Mouse (Mus musculus) forebrain, embryonic 10.5 days (tissue): ENCODE results near the gene Golgb1. TPM values are rescaled to one million over a fixed set of nuclear protein-coding genes. Genes with fewer than 3 reads are reported as not detected.

Source experiments
- DNase-seq: peaks from one replicate; pipeline ENCODE4 v3.0.0-alpha.2; 2017; ENCODE audit warnings: low spot score; ENCODE audit errors: extremely low spot score
- H3K27ac ChIP-seq: fragments of 300-500 bp; sonication (generic); 2 replicates; pipeline ENCODE4 v1.5.1; 2016; ENCODE audit warnings: mild to moderate bottlenecking
- H3K27me3 ChIP-seq: fragments of 300-500 bp; sonication (generic); 2 replicates; pipeline ENCODE4 v1.6.1; 2016; ENCODE audit warnings: mild to moderate bottlenecking; ENCODE audit not compliant: poor library complexity, severe bottlenecking
- H3K36me3 ChIP-seq: fragments of 300-500 bp; sonication (generic); replicated peaks from 2 replicates; pipeline ENCODE4 v1.6.1; 2016; ENCODE audit warnings: mild to moderate bottlenecking, moderate library complexity
- H3K4me1 ChIP-seq: fragments of 300-500 bp; sonication (generic); 2 replicates; pipeline ENCODE4 v1.6.1; 2016
- H3K4me3 ChIP-seq: fragments of 300-500 bp; sonication (generic); 2 replicates; pipeline ENCODE4 v1.5.1; 2016; ENCODE audit warnings: mild to moderate bottlenecking, moderate library complexity
- H3K9me3 ChIP-seq: fragments of 300-500 bp; sonication (generic); 2 replicates; pipeline ENCODE4 v1.6.1; 2016; ENCODE audit warnings: mild to moderate bottlenecking, moderate library complexity
- whole genome bisulfite sequencing: fragments of 180-500 bp; shearing (Covaris S2); methylation state at CpG from one replicate; pipeline ENCODE4 v1.1.7; 2016; 5-methylcytosine and 5-hydroxymethylcytosine counted together
- polyA plus RNA-seq: library from polyadenylated mRNA; unstranded; fragments of >200 nt; fragmentation: Nextera tagmentation; extraction: Ambion mirVana; gene quantifications from 2 replicates; pipeline ENCODE4 v1.2.1, GENCODE M21; 2016

Gene Golgb1
- polyA plus RNA-seq, 1 experiment from 2014 or later, result 76.2 TPM

GRCm38 (mm10) chr16:36979127-36979526, 104.2 kb downstream of the Golgb1 start:
- H3K9me3 ChIP-seq, result no peaks in the 10 kb centered on the region; the same call in 1 of the 2 replicates
- H3K4me1 ChIP-seq, result no peaks in the 10 kb centered on the region
- no peaks in the 10 kb centered on the region for H3K27me3 ChIP-seq
- H3K36me3 ChIP-seq, result no peaks in the 10 kb centered on the region
- H3K4me3 ChIP-seq, result no peak overlapping the region
- H3K27ac ChIP-seq, result no peak overlapping the region
- WGBS, result 97% methylated on average over 2 of the region's 2 CpGs
- DNase-seq, result no peak

Other genes starting within 250 kb of the Golgb1 start
- 0.49 and 0.56 TPM in 2 replicates for gene Cd86, start 209.1 kb upstream of the Golgb1 start, polyA plus RNA-seq
- 0.37 and 0.97 TPM in 2 replicates for gene Ildr1, start 181.2 kb upstream of the Golgb1 start, polyA plus RNA-seq
- gene Slc15a2, start 90.2 kb upstream of the Golgb1 start, polyA plus RNA-seq, result 1.8 and 3.1 TPM in 2 replicates
- 64.6 and 67.8 TPM in 2 replicates for gene Iqcb1, start 46.8 kb upstream of the Golgb1 start, polyA plus RNA-seq
- 1.7 and 1.8 TPM in 2 replicates for gene Eaf2, start 137 bp upstream of the Golgb1 start, polyA plus RNA-seq
- 1.7 and 2.9 TPM in 2 replicates for gene Hcls1, start 59.8 kb downstream of the Golgb1 start, polyA plus RNA-seq
- gene Fbxo40, start 115.3 kb downstream of the Golgb1 start, polyA plus RNA-seq, result 0.09 and 0.12 TPM in 2 replicates
- gene Polq, start 136.6 kb downstream of the Golgb1 start, polyA plus RNA-seq, result 14.7 and 15.8 TPM in 2 replicates